Mouse (Mus musculus) ovary, postnatal 14 days (tissue): ENCODE results near the gene Bmp4.

Experiments
- DNase-seq: peaks from one replicate; pipeline ENCODE4 v3.0.0; 2022; ENCODE audit warnings: low spot score

Gene Bmp4

GRCm38 (mm10) chr14:46386478-46387356 is 3.8 kb downstream of the Bmp4 start:
- DNase-seq = no peak

- no peak for DNase-seq
These were observed 4.6 kb downstream of the Bmp4 start for GRCm38 (mm10) chr14:46385701-46386477.

GRCm38 (mm10) chr14:46384946-46385691 is 5.3 kb downstream of the Bmp4 start:
- DNase-seq = no peak

- DNase-seq = no peak
These were observed 9.0 kb downstream of the Bmp4 start for GRCm38 (mm10) chr14:46381457-46381856.

GRCm38 (mm10) chr14:46380286-46380721 is 10.2 kb downstream of the Bmp4 start:
- DNase-seq = no peak

- DNase-seq = no peak
These were observed 11.2 kb downstream of the Bmp4 start, which contains the start of gene Gm15217 for GRCm38 (mm10) chr14:46379285-46379684. Gm15217 (plus strand) TSS chr14:46379414.

GRCm38 (mm10) chr14:46375796-46376195 is 14.7 kb downstream of the Bmp4 start:
- DNase-seq = no peak

GRCm38 (mm10) chr14:46372452-46372851 is 18.0 kb downstream of the Bmp4 start:
- no peak for DNase-seq

GRCm38 (mm10) chr14:46363209-46363608 is 27.3 kb downstream of the Bmp4 start:
- DNase-seq = no peak

- no peak for DNase-seq
These were observed 32.8 kb downstream of the Bmp4 start for GRCm38 (mm10) chr14:46357696-46358095.

- DNase-seq = no peak
These were observed 33.2 kb downstream of the Bmp4 start for GRCm38 (mm10) chr14:46357286-46357685.

- DNase-seq = no peak
These were observed 45.7 kb downstream of the Bmp4 start for GRCm38 (mm10) chr14:46344750-46345149.

GRCm38 (mm10) chr14:46338801-46339200 is 51.7 kb downstream of the Bmp4 start:
- DNase-seq = no peak
